Mouse (Mus musculus) embryonic stem cell, embryonic (primary cell): ENCODE measurements around the gene Gas8.
"Not testable (repeated sequence)": the region's sequence is repeated elsewhere in the genome, so short reads cannot be mapped to it uniquely, and the experiment has no call there.

Experiments used
- CTCF ChIA-PET, 4 experiments: fragments of 300-600 bp in 2 of 4; fragments of 350-600 bp in 2 of 4; sonication (Branson Sonifier 250); formaldehyde crosslinking; loops; one replicate each; lab custom pipeline; 2022; ENCODE audit warnings: inconsistent platforms in 2 of 4; lab: Charles Lee
- POLR2A ChIA-PET, 4 experiments: fragments of 300-600 bp in 2 of 4; fragments of 350-600 bp in 2 of 4; sonication (Branson Sonifier 250); formaldehyde crosslinking; loops; one replicate each; lab custom pipeline; 2022; ENCODE audit warnings: antibody characterized with exemption in 4 of 4, inconsistent platforms in 1 of 4; lab: Charles Lee

Gas8 gene

DNA sequence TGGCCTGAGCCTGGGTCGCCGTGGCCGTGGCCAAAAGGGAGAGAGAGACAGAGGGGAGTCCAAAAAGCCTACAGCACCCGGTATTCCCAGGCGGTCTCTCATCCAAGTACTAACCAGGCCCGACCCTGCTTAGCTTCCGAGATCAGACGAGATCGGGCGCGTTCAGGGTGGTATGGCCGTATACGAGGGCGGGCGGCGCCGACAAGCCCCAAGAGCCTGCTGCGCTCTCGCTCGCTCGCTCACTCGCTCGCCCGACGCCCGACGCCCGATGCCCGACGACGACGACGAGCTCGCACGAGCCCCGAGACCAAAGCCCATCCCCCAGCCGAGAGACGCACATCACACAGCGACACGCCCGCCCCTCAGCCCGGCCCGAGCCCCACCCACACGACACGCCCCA lies 45.6 kb downstream of the Gas8 start:
- POLR2A ChIA-PET, CTCF ChIA-PET: not testable (repeated sequence)

DNA sequence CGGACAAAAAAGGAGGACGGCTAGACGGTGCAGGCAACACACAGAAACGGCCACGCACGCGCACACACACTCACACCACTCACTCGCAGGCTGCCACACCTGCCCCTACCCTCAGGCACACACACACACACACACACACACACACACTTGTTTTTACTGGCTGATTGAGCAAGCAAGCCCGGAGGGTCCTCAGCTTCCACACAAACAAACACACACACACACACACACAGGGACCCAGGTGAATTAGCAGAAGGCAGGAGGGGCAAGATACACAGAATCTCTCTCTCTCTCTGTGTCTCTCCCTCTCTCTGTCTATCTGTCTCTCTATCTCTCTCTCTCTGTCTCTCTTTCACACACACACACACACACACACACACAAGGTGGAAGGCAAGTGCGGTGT lies 56.8 kb downstream of the Gas8 start:
- CTCF ChIA-PET, POLR2A ChIA-PET: not testable (repeated sequence)
